Mouse (Mus musculus): ENCODE results near the gene Uba6.
A peak's percentile ranks its signal among the peaks of the same experiment; 100 is the strongest.

The Uba6 gene

DNA sequence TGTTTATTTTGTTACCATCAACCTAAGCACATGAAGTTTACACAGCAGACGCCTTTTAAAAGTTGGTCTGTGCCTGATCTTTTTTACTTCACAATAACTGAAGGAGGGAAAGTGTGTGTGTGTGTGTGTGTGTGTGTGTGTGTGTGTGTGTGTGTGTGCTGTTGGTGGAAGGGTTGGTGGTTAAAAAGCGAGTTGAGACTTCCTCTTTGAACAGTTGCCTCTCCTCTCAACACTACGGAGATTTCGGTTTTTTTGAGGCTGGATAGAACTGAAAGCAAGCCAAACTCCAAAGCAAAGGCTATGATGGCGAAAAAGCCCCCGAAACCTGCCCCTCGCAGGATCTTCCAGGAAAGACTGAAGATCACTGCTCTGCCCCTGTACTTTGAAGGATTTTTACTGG is 101.1 kb downstream of the Uba6 start, which contains the start of gene Stap1:
Stap1 (plus strand) TSS at position 209 of the 400 bp plus-strand sequence.
- no peak for DNase-seq

- DNase-seq: no peak
Observed at GRCm38 (mm10) chr5:86069121-86069520, 103.5 kb downstream of the Uba6 start.

DNA sequence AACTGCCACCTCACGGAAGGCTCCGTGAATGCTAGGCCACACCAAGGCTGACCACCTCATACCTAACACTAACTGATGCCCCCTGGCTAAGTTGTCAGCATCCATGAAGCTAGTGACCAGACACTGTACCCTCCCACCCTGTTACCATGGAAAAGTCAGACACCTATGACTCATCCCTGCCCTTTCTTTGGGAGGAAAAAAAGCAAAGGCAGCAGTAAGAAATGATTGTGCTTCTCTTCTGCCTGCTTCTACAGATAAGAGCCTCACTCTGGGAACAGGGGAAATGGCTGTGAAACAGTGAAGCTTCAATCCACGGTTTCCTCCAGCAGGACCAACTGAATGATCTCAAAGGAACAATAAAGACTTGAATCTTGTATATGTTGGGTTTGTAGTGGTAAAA is 104.2 kb downstream of the Uba6 start:
- no peak for DNase-seq

- DNase-seq: peak; percentile 86 to 89
Observed at GRCm38 (mm10) chr5:86066551-86066929, 106.1 kb downstream of the Uba6 start.

GRCm38 (mm10) chr5:86065876-86066550 is 106.6 kb downstream of the Uba6 start:
- DNase-seq: no peak

GRCm38 (mm10) chr5:86065101-86065875 is 107.3 kb downstream of the Uba6 start, which contains the start of gene Cenpc1:
Gene Cenpc1, minus strand, starts transcription at chr5:86065583.
- peak; percentile 93 to 97 for DNase-seq

DNA sequence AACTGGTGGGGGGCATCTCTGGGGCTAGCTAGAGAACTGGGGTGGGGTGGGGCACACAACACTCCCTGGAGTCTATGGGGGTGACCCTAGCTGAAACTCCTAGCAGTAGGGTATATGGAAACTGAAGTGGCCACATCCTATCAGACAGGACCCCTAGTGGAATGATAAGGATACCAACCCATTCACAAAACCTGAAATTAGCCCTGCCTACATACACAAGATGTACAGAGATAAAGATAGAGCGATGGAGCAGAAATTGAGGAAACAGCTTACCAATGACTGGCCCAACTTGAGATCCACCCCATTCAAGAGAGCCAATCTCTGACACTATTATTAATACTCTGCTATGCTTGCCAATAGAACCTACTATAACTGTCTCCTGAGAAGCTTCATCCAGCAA is 109.1 kb downstream of the Uba6 start:
- no peak for DNase-seq
